Comparison of ENCODE assay signal across 8 mouse cellular contexts in the genomic region with DNA sequence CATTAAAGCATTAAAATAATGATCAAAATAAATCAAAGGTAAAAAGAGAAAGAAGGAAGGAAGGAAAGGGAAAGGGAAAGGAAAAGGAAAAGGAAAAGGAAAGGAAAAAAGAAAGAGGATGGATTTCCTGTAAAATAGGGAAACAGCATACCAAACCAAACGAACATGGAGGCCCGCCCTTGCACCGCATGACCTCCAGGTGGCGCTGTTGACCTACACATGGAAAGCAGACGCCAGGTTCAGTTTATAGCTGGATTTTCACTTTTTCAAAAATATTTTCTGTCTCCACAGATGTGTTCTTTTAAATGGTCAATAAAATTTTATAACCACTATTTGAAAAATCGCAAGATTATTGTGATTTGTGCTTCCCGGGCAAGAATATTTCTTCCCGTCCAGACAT.
DNase-seq lines count a peak whose midpoint lies in the region; ATAC-seq and TF ChIP-seq lines count a peak whose summit lies in the region.

No protein-coding gene starts in this region.

- no peak overlapping the region for H3K4me2 ChIP-seq in forebrain, embryonic 14.5 days (ENCODE audit: low read length)
- H3K4me2 ChIP-seq in liver, embryonic 14.5 days (ENCODE audit: low read depth), result no peak overlapping the region

- TF ChIP-seq CTCF in brain, embryonic 14.5 days (IDR thresholded peaks at IDR 0.05; ENCODE audit: borderline replicate concordance, extremely low read depth, insufficient read depth, insufficient read length), result peak; percentile 98
- TF ChIP-seq CTCF in liver, embryonic 14.5 days (IDR thresholded peaks at IDR 0.05; ENCODE audit: low read depth), result peak; percentile 90

- no peaks in the 10 kb centered on the region for H3K9me3 ChIP-seq in forebrain, embryonic 14.5 days (replicated peaks; ENCODE audit: control insufficient read depth, low read length)
- no peaks in the 10 kb centered on the region for H3K9me3 ChIP-seq in liver, embryonic 14.5 days (ENCODE audit: control insufficient read depth, low read length)

- no peak for ATAC-seq in forebrain, embryonic 14.5 days
- no peak for ATAC-seq in liver, embryonic 14.5 days (ENCODE audit: insufficient read depth)
- ATAC-seq in erythroblast, adult 5-6 weeks (replicated peaks; ENCODE audit: low FRiP score, poor library complexity, severe bottlenecking), result no peak

- H3K27me3 ChIP-seq in forebrain, embryonic 14.5 days (replicated peaks; ENCODE audit: control insufficient read depth, insufficient read depth, low read length), result no peaks in the 10 kb centered on the region
- no peaks in the 10 kb centered on the region for H3K27me3 ChIP-seq in liver, embryonic 14.5 days (ENCODE audit: control insufficient read depth, insufficient read depth, low read length)

- no peak overlapping the region for H3K4me3 ChIP-seq in forebrain, embryonic 14.5 days (ENCODE audit: low read depth, low read length)
- H3K4me3 ChIP-seq in liver, embryonic 14.5 days (ENCODE audit: insufficient read depth in 1 of 2, low read depth in 2 of 2, low read length in 2 of 2), result no peak overlapping the region

- TF ChIP-seq EP300 in liver, embryonic 14.5 days (IDR thresholded peaks at IDR 0.05; ENCODE audit: low read depth), result no peak

- TF ChIP-seq POLR2A in brain, embryonic 14.5 days (IDR thresholded peaks at IDR 0.05; ENCODE audit: borderline replicate concordance, extremely low read depth, insufficient read depth, insufficient read length, poor library complexity, severe bottlenecking), result no peak

- no peaks in the 10 kb centered on the region for H3K36me3 ChIP-seq in forebrain, embryonic 14.5 days (ENCODE audit: control insufficient read depth, insufficient read depth, low read length)
- H3K36me3 ChIP-seq in liver, embryonic 14.5 days (replicated peaks; ENCODE audit: control insufficient read depth, insufficient read depth, low read depth), result no peaks in the 10 kb centered on the region

- DNase-seq in 3T3-L1 (ENCODE audit: low read depth, low spot score), result peak; percentile 80
- DNase-seq in CD4-positive, CD25-positive, alpha-beta regulatory T cell, adult 2 months (ENCODE audit: low read depth, low spot score), result peak; percentile 79
- DNase-seq in brain, embryonic 14.5 days (ENCODE audit: low read depth), result peak; percentile 80
- peak; percentile 76 for DNase-seq in forebrain, embryonic 14.5 days (ENCODE audit: low spot score)
- peak; percentile 54 to 80 for DNase-seq in kidney, postnatal 25 days
- DNase-seq in liver, embryonic 14.5 days (ENCODE audit: low read depth in 3 of 3, low spot score in 3 of 3), result peak in 1 of 3 experiments; percentile 20
- DNase-seq in right cerebral cortex, adult 18-20 months, result peak; percentile 60

- 20% methylated on average over 8 of the region's 8 CpGs for WGBS in forebrain, embryonic 14.5 days
- 19% methylated on average over 8 of the region's 8 CpGs for WGBS in liver, embryonic 14.5 days (ENCODE audit: insufficient replicate concordance)

- H3K4me1 ChIP-seq in forebrain, embryonic 14.5 days (ENCODE audit: control insufficient read depth, insufficient read depth, low read length), result no peaks in the 10 kb centered on the region
- no peaks in the 10 kb centered on the region for H3K4me1 ChIP-seq in liver, embryonic 14.5 days (replicated peaks; ENCODE audit: control insufficient read depth in 2 of 2, insufficient read depth in 2 of 2, low read length in 1 of 2)

- H3K9ac ChIP-seq in forebrain, embryonic 14.5 days (ENCODE audit: low read length), result no peak overlapping the region
- H3K9ac ChIP-seq in liver, embryonic 14.5 days (replicated peaks), result no peak overlapping the region

- H3K27ac ChIP-seq in forebrain, embryonic 14.5 days (ENCODE audit: low read depth, low read length), result no peak overlapping the region
- no peak overlapping the region for H3K27ac ChIP-seq in liver, embryonic 14.5 days
